Mouse (Mus musculus) limb, embryonic 12.5 days (tissue): ENCODE data around the gene Gtsf1l. TPM values are rescaled to one million over a fixed set of nuclear protein-coding genes. Genes with fewer than 3 reads are reported as not detected.

Experiments used
- ATAC-seq: fragments of 200-750 bp; cut with Nextera tagmentation; 2 replicates; pipeline ENCODE4 v1.8.0; 2017; ENCODE audit warnings: low read depth, moderate TSS enrichment; ENCODE audit not compliant: insufficient number of reproducible peaks, insufficient read depth, low FRiP score, low TSS enrichment
- H3K27ac ChIP-seq: fragments of 300-500 bp; sonication (generic); 2 replicates; pipeline ENCODE4 v1.5.1; 2016; ENCODE audit warnings: mild to moderate bottlenecking, moderate library complexity
- H3K27me3 ChIP-seq: fragments of 300-500 bp; sonication (generic); 2 replicates; pipeline ENCODE4 v1.6.1; 2016; ENCODE audit warnings: mild to moderate bottlenecking, moderate library complexity
- H3K36me3 ChIP-seq: fragments of 300-500 bp; sonication (generic); 2 replicates; pipeline ENCODE4 v1.6.1; 2016; ENCODE audit warnings: mild to moderate bottlenecking, moderate library complexity
- H3K4me1 ChIP-seq: fragments of 300-500 bp; sonication (generic); replicated peaks from 2 replicates; pipeline ENCODE4 v1.6.1; 2016
- H3K4me2 ChIP-seq: fragments of 300-500 bp; sonication (generic); 2 replicates; pipeline ENCODE4 v1.6.1; 2016; ENCODE audit warnings: mild to moderate bottlenecking, moderate library complexity
- H3K4me3 ChIP-seq: fragments of 300-500 bp; sonication (generic); replicated peaks from 2 replicates; pipeline ENCODE4 v1.5.1; 2016; ENCODE audit warnings: mild to moderate bottlenecking
- H3K9ac ChIP-seq: fragments of 300-500 bp; sonication (generic); replicated peaks from 2 replicates; pipeline ENCODE4 v1.6.1; 2016; ENCODE audit warnings: mild to moderate bottlenecking, moderate library complexity
- H3K9me3 ChIP-seq: fragments of 300-500 bp; sonication (generic); 2 replicates; pipeline ENCODE4 v1.6.1; 2016; ENCODE audit warnings: mild to moderate bottlenecking, moderate library complexity
- WGBS: fragments of 180-500 bp; shearing (Covaris S2); methylation state at CpG from one replicate; pipeline ENCODE4 v1.1.7; 2016; 5-methylcytosine and 5-hydroxymethylcytosine counted together
- polyA plus RNA-seq: library from polyadenylated mRNA; unstranded; fragments of >200 nt; fragmentation: Nextera tagmentation; extraction: Ambion mirVana; gene quantifications from 2 replicates; pipeline ENCODE4 v1.2.1, GENCODE M21; 2016

The Gtsf1l gene
- polyA plus RNA-seq, 1 experiment from 2014 or later = not detected

DNA sequence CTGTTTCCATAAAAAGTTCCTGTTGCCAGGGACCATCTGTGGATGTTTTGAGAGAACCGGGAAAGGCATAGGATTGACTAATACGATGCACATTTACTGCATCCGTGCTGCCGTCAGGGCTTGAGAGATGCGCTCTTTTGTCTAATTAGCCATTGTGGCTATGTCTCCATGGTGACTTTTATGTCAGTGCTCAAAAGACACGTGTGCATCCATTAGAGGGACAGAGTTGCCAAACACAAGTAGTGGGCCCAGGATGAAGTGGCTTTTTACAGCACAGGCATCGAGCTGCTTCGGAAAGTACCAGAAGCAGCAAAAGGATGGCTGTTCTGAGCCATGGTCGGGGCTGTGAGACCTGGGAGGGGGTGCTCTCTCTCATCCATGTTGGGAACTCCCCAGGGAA lies 20.7 kb upstream of the Gtsf1l start:
- no peak for ATAC-seq
- Histone ChIP-seq H3K4me2 (no peak overlapping the region), H3K27ac (no peak overlapping the region), H3K4me3 (no peak overlapping the region), H3K9ac (no peak overlapping the region), H3K4me1 (peaks cover 6% of the 10 kb centered on the region; the same call in 1 of the 2 replicates), H3K9me3 (no peaks in the 10 kb centered on the region), H3K27me3 (no peaks in the 10 kb centered on the region), H3K36me3 (no peaks in the 10 kb centered on the region)
- 84% methylated on average over 9 of the region's 9 CpGs for WGBS

DNA sequence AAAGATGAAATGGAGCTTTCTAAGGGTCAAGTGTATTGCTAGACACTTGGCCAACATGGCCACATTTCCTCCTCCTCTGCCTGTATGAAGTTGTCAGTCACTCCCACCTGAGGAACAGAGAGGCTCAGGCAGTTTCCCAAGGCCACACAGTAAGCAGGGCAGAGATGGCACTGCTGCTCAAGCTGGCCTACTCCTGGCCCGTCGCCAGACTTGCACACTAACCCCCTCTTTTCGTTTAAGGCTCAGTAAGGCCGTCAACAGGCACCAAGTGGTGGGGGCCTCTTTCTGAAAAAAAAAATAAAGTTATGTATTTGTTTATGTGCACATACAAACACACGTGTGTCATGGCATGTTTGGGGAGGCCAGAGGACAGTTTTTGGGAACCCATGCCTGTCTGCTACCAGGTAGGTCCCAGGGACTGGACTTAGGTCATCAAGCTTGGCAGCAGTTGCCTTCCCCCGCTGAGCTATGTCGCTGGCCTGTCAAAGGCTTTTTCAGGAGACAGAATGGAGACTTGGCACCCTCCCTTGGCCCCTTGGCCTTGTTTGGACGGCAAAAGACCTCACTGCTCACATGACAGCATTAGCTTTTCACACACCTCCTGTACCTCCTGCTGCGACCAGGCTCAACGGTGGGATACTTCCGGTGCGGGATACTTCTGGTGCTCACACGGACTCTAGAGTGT lies 16.6 kb upstream of the Gtsf1l start:
- Histone ChIP-seq H3K4me2 (no peak overlapping the region), H3K36me3 (no peaks in the 10 kb centered on the region), H3K4me3 (no peak overlapping the region), H3K27me3 (peaks cover 4% of the 10 kb centered on the region; the same call in 1 of the 2 replicates), H3K9ac (no peak overlapping the region), H3K9me3 (no peaks in the 10 kb centered on the region), H3K4me1 (peaks cover 18% of the 10 kb centered on the region; the same call in 1 of the 2 replicates), H3K27ac (no peak overlapping the region)
- WGBS = 84% methylated on average over 13 of the region's 13 CpGs
- no peak for ATAC-seq

DNA sequence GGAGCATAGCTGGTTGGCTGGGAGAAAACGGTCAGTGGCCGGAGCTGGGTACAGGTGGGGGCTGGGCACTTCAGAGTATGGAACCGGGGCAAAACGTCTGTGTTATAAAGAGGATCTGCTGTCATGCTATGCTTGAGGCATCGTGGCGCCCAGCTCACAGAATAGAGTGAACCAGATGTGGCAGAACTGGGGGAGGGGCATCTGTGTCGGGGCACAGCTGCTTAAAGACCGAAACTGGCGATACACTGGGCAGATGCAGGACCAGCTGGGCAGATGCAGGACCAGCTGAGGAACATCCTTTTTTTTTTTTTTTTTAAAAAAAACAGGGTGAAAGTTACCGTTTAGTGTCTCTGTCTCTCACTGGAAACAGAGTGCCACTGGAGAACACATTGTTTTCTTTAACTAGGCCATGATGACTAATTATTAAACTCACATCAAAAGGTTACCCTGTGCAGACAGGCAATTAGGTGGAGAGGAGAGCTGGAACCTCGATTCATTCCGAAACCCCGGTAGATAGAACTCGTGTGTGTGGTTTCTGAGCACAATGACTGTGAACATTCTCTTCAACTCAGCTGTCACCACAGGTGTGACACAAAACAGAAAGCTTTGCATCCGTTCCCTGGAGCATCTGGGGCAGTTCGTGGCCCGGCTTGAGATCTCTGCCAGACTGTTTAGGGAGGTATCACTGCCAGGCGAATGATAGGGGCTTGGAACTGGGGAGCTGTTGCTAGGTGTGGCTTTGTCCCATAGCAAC lies 15.4 kb upstream of the Gtsf1l start:
- Histone ChIP-seq H3K4me2 (no peak overlapping the region), H3K9ac (no peak overlapping the region), H3K4me3 (no peak overlapping the region), H3K27ac (no peak overlapping the region), H3K9me3 (no peaks in the 10 kb centered on the region), H3K36me3 (no peaks in the 10 kb centered on the region), H3K27me3 (peaks cover 4% of the 10 kb centered on the region; the same call in 1 of the 2 replicates), H3K4me1 (peaks cover 18% of the 10 kb centered on the region; the same call in 1 of the 2 replicates)
- no peak for ATAC-seq
- WGBS = 35% methylated on average over 18 of the region's 18 CpGs

DNA sequence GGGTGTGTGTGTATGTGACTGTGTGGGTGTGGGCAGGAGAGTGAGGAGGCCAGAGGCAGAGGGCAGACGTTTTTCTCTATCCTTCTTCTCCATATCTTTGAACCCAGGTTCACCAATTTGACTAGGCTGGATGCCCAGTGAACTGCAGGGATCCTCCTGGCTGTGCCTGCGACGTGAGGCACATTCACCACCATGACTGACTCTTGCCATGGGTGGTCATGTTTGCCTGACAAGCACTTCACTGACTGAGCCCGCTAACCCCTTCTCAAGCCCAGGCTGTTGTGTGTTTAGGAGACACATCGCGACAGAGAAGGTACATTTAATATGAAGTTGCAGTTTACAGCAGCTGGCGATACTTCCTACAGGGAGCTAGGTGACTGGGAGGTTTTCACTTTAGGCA lies 14.6 kb upstream of the Gtsf1l start:
- no peak for ATAC-seq
- peaks cover 4% of the 10 kb centered on the region; the same call in 1 of the 2 replicates for H3K27me3 ChIP-seq
- no peak overlapping the region for H3K9ac ChIP-seq
- H3K36me3 ChIP-seq = no peaks in the 10 kb centered on the region
- H3K9me3 ChIP-seq = no peaks in the 10 kb centered on the region
- H3K27ac ChIP-seq = no peak overlapping the region
- 64% methylated on average over 7 of the region's 7 CpGs for WGBS
- peaks cover 18% of the 10 kb centered on the region; the same call in 1 of the 2 replicates for H3K4me1 ChIP-seq
- H3K4me3 ChIP-seq = no peak overlapping the region
- no peak overlapping the region for H3K4me2 ChIP-seq

DNA sequence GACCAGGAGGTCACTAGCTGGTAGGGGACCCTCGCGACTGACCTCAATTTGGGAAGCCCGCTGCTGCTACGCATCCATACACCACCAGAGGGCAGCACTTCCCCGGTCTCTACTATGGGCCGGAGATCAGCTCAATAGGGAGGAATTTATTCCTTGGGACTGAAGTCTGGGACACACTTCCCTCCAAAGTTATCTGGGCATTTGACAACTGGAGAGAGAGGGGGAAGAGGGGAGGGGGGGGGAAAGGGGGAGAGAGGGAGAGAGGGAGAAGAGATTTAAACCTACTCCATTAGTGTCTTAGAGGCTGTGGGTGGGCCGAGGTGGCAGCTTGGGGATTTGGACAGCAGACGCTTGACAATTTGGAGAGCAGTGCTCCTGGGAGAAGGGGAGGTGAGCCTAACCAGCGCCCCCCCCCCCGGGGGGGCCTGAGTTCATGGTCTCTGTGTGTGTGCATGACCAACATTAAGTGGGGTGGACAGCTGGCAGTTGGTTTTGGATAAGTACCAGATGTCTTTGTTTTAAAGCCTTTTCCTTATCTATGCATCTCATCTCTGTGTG lies 14.1 kb upstream of the Gtsf1l start:
- no peak overlapping the region for H3K4me3 ChIP-seq
- H3K9ac ChIP-seq = no peak overlapping the region
- H3K4me2 ChIP-seq = no peak overlapping the region
- H3K9me3 ChIP-seq = no peaks in the 10 kb centered on the region
- H3K4me1 ChIP-seq = peaks cover 18% of the 10 kb centered on the region; the same call in 1 of the 2 replicates
- WGBS = 5% methylated on average over 10 of the region's 10 CpGs
- peaks cover 4% of the 10 kb centered on the region; the same call in 1 of the 2 replicates for H3K27me3 ChIP-seq
- ATAC-seq = no peak
- H3K36me3 ChIP-seq = no peaks in the 10 kb centered on the region
- no peak overlapping the region for H3K27ac ChIP-seq

DNA sequence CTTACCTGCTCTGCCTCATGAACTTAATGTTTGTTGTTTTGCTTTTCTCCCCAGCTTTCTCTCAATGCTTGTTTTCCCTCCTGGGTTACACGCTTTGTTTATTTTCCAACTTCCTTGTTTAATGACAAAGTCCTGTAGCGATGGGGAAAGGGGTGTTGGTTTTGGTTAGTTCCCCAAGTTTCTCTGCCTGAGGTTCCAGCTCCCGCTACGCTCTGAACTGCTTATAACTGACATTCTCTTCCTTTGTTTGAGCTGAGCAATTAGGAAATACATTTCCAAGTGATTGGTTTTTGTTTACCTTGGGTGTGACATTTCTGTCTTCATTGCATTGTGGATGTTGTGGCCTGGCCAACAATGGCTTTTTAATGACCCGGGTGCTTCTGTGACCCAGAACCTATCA lies 12.9 kb upstream of the Gtsf1l start:
- ATAC-seq = no peak
- Histone ChIP-seq H3K36me3 (no peaks in the 10 kb centered on the region), H3K4me1 (peaks cover 18% of the 10 kb centered on the region; the same call in 1 of the 2 replicates), H3K27me3 (peaks cover 4% of the 10 kb centered on the region; the same call in 1 of the 2 replicates), H3K27ac (no peak overlapping the region), H3K9me3 (no peaks in the 10 kb centered on the region), H3K4me2 (no peak overlapping the region), H3K9ac (no peak overlapping the region), H3K4me3 (no peak overlapping the region)
- 73% methylated on average over 5 of the region's 5 CpGs for WGBS

DNA sequence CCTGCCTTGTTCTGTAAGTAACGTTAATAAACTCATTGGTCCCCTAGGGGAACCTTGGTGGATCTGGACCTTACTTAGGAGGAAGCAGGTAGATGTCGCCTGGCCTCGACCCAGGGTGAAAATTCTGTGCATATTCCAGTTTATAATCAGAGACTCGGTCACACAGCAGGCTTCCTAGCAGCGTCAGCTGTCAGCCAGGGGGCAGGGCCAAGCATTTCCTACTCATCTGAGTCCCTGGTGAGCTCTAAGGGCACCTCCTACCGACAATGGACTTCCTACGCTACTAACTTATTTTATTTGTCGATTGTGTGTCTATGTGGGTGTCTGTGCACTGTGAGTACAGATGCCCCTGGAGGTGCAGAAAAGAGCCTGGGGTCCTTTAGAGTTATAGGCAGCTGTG lies 12.3 kb upstream of the Gtsf1l start:
- Histone ChIP-seq H3K4me1 (peaks cover 18% of the 10 kb centered on the region; the same call in 1 of the 2 replicates), H3K27ac (no peak overlapping the region), H3K27me3 (peaks cover 4% of the 10 kb centered on the region; the same call in 1 of the 2 replicates), H3K4me3 (no peak overlapping the region), H3K36me3 (no peaks in the 10 kb centered on the region), H3K4me2 (no peak overlapping the region), H3K9me3 (no peaks in the 10 kb centered on the region), H3K9ac (no peak overlapping the region)
- 55% methylated on average over 8 of the region's 8 CpGs for WGBS
- ATAC-seq = no peak

DNA sequence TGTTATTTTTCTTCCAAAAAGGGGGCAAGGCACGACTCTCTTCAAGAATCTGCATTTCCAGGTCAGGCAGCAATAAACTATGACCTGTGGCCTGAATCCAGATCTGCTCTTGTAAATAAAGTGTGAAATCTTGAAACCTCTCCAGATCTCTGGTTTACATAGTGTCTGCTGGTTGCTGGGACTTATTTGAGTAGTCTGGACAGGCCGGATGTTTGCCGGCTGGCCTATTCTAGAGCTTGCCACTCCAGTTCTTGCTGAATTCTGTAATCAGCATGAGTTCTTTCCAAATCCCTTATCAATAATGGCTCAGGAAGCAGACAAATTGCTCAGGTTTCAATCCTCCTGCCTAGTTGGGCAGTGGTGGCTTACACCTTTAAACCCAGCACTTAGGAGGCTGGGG lies 8.1 kb upstream of the Gtsf1l start:
- ATAC-seq = no peak
- Histone ChIP-seq H3K4me3 (no peak overlapping the region), H3K9me3 (no peaks in the 10 kb centered on the region), H3K27me3 (0 out of 2 replicates have a peak, but pooled peaks cover 4% of the 10 kb centered on the region), H3K4me2 (no peak overlapping the region), H3K4me1 (0 out of 2 replicates have a peak, but pooled peaks cover 6% of the 10 kb centered on the region), H3K27ac (no peak overlapping the region), H3K36me3 (no peaks in the 10 kb centered on the region), H3K9ac (no peak overlapping the region)
- WGBS = 73% methylated on average over 3 of the region's 3 CpGs

DNA sequence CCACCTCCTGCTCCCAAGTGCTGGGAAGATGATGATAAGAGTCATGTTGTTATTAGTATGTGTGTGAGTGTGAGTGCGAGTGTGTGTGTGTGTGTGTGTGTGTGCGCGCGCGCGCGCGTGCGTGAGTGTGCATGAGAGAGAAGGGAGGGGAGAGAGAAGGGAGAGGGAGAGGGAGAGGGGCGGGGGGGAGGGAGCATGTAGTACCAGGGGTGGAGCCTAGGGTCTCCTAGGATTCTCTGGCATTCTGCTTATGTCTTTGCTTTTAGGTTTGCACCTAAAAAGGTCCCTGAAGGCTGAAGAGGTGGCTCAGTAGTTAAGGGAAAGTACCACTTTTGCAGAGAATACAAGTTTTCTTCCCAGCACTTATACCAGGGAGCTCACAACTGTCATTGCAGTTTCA lies 7.3 kb upstream of the Gtsf1l start:
- 92% methylated on average over 10 of the region's 10 CpGs for WGBS
- Histone ChIP-seq H3K4me3 (no peak overlapping the region), H3K9me3 (no peaks in the 10 kb centered on the region), H3K4me1 (0 out of 2 replicates have a peak, but pooled peaks cover 6% of the 10 kb centered on the region), H3K27ac (no peak overlapping the region), H3K27me3 (0 out of 2 replicates have a peak, but pooled peaks cover 4% of the 10 kb centered on the region), H3K36me3 (no peaks in the 10 kb centered on the region), H3K4me2 (no peak overlapping the region), H3K9ac (no peak overlapping the region)
- ATAC-seq = no peak

DNA sequence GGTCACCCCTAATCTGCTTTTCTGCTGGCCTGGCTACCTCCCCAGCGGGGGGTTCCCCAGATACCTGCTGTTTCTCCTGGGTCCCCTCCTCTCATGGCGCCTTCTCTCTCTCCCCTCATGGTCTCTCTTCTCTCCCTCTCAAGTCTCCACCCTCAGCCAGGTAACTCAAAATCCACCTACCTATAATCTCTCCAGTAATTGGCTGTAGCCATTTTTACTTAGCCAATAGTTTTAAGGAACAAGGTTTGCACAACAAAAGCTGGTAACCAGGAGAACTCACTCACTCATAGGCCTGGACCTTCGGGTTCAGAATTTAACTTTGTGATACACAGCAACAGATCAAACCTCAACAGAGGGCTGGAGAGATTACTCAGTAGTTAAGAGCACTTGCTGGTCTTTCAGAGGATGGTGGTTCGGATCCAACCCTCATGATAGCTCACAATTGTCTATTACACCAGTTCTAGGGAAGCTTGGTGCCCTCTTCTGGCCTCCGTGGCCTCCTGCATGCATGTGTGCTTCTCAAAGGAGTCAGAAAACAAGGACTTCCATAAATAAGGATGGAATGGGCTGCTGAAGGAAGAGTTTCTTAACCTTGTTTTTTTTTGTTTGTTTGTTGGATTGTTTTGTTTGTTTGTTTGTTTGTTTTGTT lies 1.9 kb upstream of the Gtsf1l start:
- H3K4me3 ChIP-seq = no peak overlapping the region
- 74% methylated on average over 5 of the region's 5 CpGs for WGBS
- no peaks in the 10 kb centered on the region for H3K27me3 ChIP-seq
- H3K4me1 ChIP-seq = no peaks in the 10 kb centered on the region
- ATAC-seq = no peak
- no peak overlapping the region for H3K9ac ChIP-seq
- H3K4me2 ChIP-seq = no peak overlapping the region
- no peaks in the 10 kb centered on the region; the same call in 1 of the 2 replicates for H3K36me3 ChIP-seq
- H3K9me3 ChIP-seq = no peaks in the 10 kb centered on the region
- H3K27ac ChIP-seq = no peak overlapping the region

DNA sequence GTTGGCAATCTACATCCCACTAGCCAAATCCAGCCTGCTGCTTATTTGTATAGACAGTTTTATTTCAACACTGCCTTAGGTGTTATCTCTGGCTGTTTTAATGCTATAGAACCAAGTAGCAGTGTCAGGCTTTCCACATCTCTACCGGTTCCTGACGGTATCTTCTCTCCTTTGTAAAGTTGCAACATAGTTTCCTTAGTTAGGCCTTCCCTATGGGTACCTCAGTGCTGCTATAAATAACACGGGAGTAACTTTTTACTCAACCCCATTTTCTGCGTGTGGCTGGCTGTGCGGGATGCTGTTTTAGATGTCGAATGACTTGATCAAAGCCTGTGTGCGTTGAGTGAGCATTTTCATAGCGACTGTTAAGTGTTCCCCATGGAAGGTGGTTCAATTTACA lies 1.1 kb downstream of the Gtsf1l start:
- WGBS = 76% methylated on average over 8 of the region's 8 CpGs
- Histone ChIP-seq H3K9ac (no peak overlapping the region), H3K9me3 (no peaks in the 10 kb centered on the region), H3K36me3 (peaks cover 9% of the 10 kb centered on the region; the same call in 1 of the 2 replicates), H3K27me3 (no peaks in the 10 kb centered on the region), H3K4me2 (no peak overlapping the region), H3K4me3 (no peak overlapping the region), H3K27ac (no peak overlapping the region), H3K4me1 (no peaks in the 10 kb centered on the region)
- ATAC-seq = no peak
